Mouse (Mus musculus): ENCODE data around the gene Rab6a. TPM values are rescaled to one million over a fixed set of nuclear protein-coding genes. Genes with fewer than 3 reads are reported as not detected.
A peak's percentile ranks its signal among the peaks of the same experiment; 100 is the strongest.

Gene Rab6a
- total and polyA plus RNA-seq, 2 experiments from 2014 or later, result 289 to 363 TPM

- DNase-seq (ENCODE audit: low spot score), result no peak
- Histone ChIP-seq H3K4me3 (ENCODE audit: low read depth, low read length) (no peak overlapping the region), H3K27ac (ENCODE audit: low read depth, low read length) (no peak overlapping the region), H3K4me1 (ENCODE audit: insufficient read depth, low read length) (no peaks in the 10 kb centered on the region), H3K27me3 (ENCODE audit: insufficient read depth, low read length) (no peaks in the 10 kb centered on the region), H3K9me3 (ENCODE audit: low read length) (no peaks in the 10 kb centered on the region), H3K4me2 (ENCODE audit: low read depth, low read length, poor library complexity, severe bottlenecking) (0 out of 2 replicates have a peak overlapping the region, but pooled peaks have one; percentile 20), H3K9ac (replicated peaks; ENCODE audit: low read length, poor library complexity, severe bottlenecking) (no peak overlapping the region), H3K36me3 (ENCODE audit: insufficient read depth, low read length) (no peaks in the 10 kb centered on the region)
- ATAC-seq (ENCODE audit: low FRiP score), result no peak
- 56% methylated on average over 1 of the region's 1 CpGs for whole genome bisulfite sequencing
- TF ChIP-seq CTCF (IDR thresholded peaks at IDR 0.05), result no peak
Measured at GRCm38 (mm10) chr7:100589816-100590215, 17.4 kb upstream of the Rab6a start.

GRCm38 (mm10) chr7:100590504-100590844 is 16.7 kb upstream of the Rab6a start:
- ATAC-seq (ENCODE audit: low FRiP score) (peak; percentile 22; the same call in 1 of the 2 replicates), DNase-seq (ENCODE audit: low spot score) (no peak)
- Histone ChIP-seq H3K27ac (ENCODE audit: low read depth, low read length) (peak overlapping the region; percentile 86), H3K4me3 (ENCODE audit: low read depth, low read length) (peak overlapping the region; percentile 45), H3K4me2 (ENCODE audit: low read depth, low read length, poor library complexity, severe bottlenecking) (peak overlapping the region; percentile 59), H3K27me3 (ENCODE audit: insufficient read depth, low read length) (no peaks in the 10 kb centered on the region), H3K9ac (replicated peaks; ENCODE audit: low read length, poor library complexity, severe bottlenecking) (peak overlapping the region; percentile 69), H3K9me3 (ENCODE audit: low read length) (no peaks in the 10 kb centered on the region), H3K36me3 (ENCODE audit: insufficient read depth, low read length) (no peaks in the 10 kb centered on the region), H3K4me1 (ENCODE audit: insufficient read depth, low read length) (no peaks in the 10 kb centered on the region)
- no peak for TF ChIP-seq CTCF (IDR thresholded peaks at IDR 0.05)
- WGBS, result 39% methylated on average over 7 of the region's 7 CpGs

GRCm38 (mm10) chr7:100590845-100591521 is 16.2 kb upstream of the Rab6a start:
- peak; percentile 91 for DNase-seq (ENCODE audit: low spot score)
- H3K27me3 ChIP-seq (ENCODE audit: insufficient read depth, low read length), result no peaks in the 10 kb centered on the region
- no peaks in the 10 kb centered on the region for H3K9me3 ChIP-seq (ENCODE audit: low read length)
- H3K27ac ChIP-seq (ENCODE audit: low read depth, low read length), result peak overlapping the region; percentile 86
- TF ChIP-seq CTCF (IDR thresholded peaks at IDR 0.05), result peak; percentile 36
- peak overlapping the region; percentile 59 for H3K4me2 ChIP-seq (ENCODE audit: low read depth, low read length, poor library complexity, severe bottlenecking)
- ATAC-seq (ENCODE audit: low FRiP score), result peak; percentile 97
- H3K4me3 ChIP-seq (ENCODE audit: low read depth, low read length), result peak overlapping the region; percentile 45
- no peaks in the 10 kb centered on the region for H3K36me3 ChIP-seq (ENCODE audit: insufficient read depth, low read length)
- WGBS, result under 1% methylated on average over 15 of the region's 20 CpGs
- H3K9ac ChIP-seq (replicated peaks; ENCODE audit: low read length, poor library complexity, severe bottlenecking), result peak overlapping the region; percentile 69
- H3K4me1 ChIP-seq (ENCODE audit: insufficient read depth, low read length), result no peaks in the 10 kb centered on the region

- 6% methylated on average over 2 of the region's 2 CpGs for WGBS
- no peak; the same call in 1 of the 2 replicates for ATAC-seq (ENCODE audit: low FRiP score)
Measured at GRCm38 (mm10) chr7:100591522-100591852, 15.7 kb upstream of the Rab6a start.

GRCm38 (mm10) chr7:100593349-100593748 is 13.9 kb upstream of the Rab6a start:
- no peak overlapping the region for H3K4me2 ChIP-seq (ENCODE audit: low read depth, low read length, poor library complexity, severe bottlenecking)
- H3K4me1 ChIP-seq (ENCODE audit: insufficient read depth, low read length), result no peaks in the 10 kb centered on the region
- ATAC-seq (ENCODE audit: low FRiP score), result no peak
- no peak overlapping the region for H3K4me3 ChIP-seq (ENCODE audit: low read depth, low read length)
- H3K27ac ChIP-seq (ENCODE audit: low read depth, low read length), result no peak overlapping the region
- H3K27me3 ChIP-seq (ENCODE audit: insufficient read depth, low read length), result no peaks in the 10 kb centered on the region
- no peaks in the 10 kb centered on the region for H3K9me3 ChIP-seq (ENCODE audit: low read length)
- H3K9ac ChIP-seq (replicated peaks; ENCODE audit: low read length, poor library complexity, severe bottlenecking), result no peak overlapping the region
- TF ChIP-seq CTCF (IDR thresholded peaks at IDR 0.05), result no peak
- H3K36me3 ChIP-seq (ENCODE audit: insufficient read depth, low read length), result no peaks in the 10 kb centered on the region
- DNase-seq (ENCODE audit: low spot score), result no peak

More at GRCm38 (mm10) chr7:100591522-100591852, 15.7 kb upstream of the Rab6a start:
- no peak for TF ChIP-seq CTCF (IDR thresholded peaks at IDR 0.05)
- Histone ChIP-seq H3K27me3 (ENCODE audit: insufficient read depth, low read length) (no peaks in the 10 kb centered on the region), H3K36me3 (ENCODE audit: insufficient read depth, low read length) (no peaks in the 10 kb centered on the region), H3K4me3 (ENCODE audit: low read depth, low read length) (peak overlapping the region; percentile 45), H3K4me1 (ENCODE audit: insufficient read depth, low read length) (no peaks in the 10 kb centered on the region), H3K9me3 (ENCODE audit: low read length) (no peaks in the 10 kb centered on the region), H3K27ac (ENCODE audit: low read depth, low read length) (peak overlapping the region; percentile 86), H3K9ac (replicated peaks; ENCODE audit: low read length, poor library complexity, severe bottlenecking) (peak overlapping the region; percentile 69), H3K4me2 (ENCODE audit: low read depth, low read length, poor library complexity, severe bottlenecking) (peak overlapping the region; percentile 59)
- no peak for DNase-seq (ENCODE audit: low spot score)

GRCm38 (mm10) chr7:100600211-100600610 is 7.0 kb upstream of the Rab6a start:
- DNase-seq (ENCODE audit: low spot score) (no peak), ATAC-seq (ENCODE audit: low FRiP score) (no peak)
- H3K27ac ChIP-seq (ENCODE audit: low read depth, low read length), result no peak overlapping the region
- no peaks in the 10 kb centered on the region for H3K4me1 ChIP-seq (ENCODE audit: insufficient read depth, low read length)
- no peaks in the 10 kb centered on the region for H3K9me3 ChIP-seq (ENCODE audit: low read length)
- H3K4me3 ChIP-seq (ENCODE audit: low read depth, low read length), result no peak overlapping the region
- WGBS, result 85% methylated on average over 5 of the region's 5 CpGs
- no peak overlapping the region for H3K4me2 ChIP-seq (ENCODE audit: low read depth, low read length, poor library complexity, severe bottlenecking)
- no peaks in the 10 kb centered on the region for H3K36me3 ChIP-seq (ENCODE audit: insufficient read depth, low read length)
- H3K9ac ChIP-seq (replicated peaks; ENCODE audit: low read length, poor library complexity, severe bottlenecking), result no peak overlapping the region
- TF ChIP-seq CTCF (IDR thresholded peaks at IDR 0.05), result no peak
- no peaks in the 10 kb centered on the region for H3K27me3 ChIP-seq (ENCODE audit: insufficient read depth, low read length)
